Mouse (Mus musculus) spleen, adult 2 months (tissue): ENCODE data around the gene Pitx2.

ENCODE experiments used
- CTCF ChIP-seq: fragments of 200-500 bp; IDR thresholded peaks from 2 replicates; pipeline ENCODE4 v1.5.1; 2011; ENCODE audit warnings: mild to moderate bottlenecking, inconsistent platforms; ENCODE audit not compliant: insufficient read depth, insufficient read length, insufficient replicate concordance; ENCODE audit errors: extremely low read depth
- POLR2A ChIP-seq: fragments of 200-500 bp; IDR thresholded peaks from 2 replicates; pipeline ENCODE4 v1.6.1; 2011; ENCODE audit warnings: low read depth, low read length, inconsistent platforms

- no peak for TF ChIP-seq CTCF
- no peak for TF ChIP-seq POLR2A
These were observed 29.3 kb upstream of the Pitx2 start for GRCm38 (mm10) chr3:129170416-129170815.
